Mouse (Mus musculus) effector memory CD4-positive, alpha-beta T cell, adult 7 months (primary cell): Measurements from ENCODE around the gene Il1rl1. TPM values are rescaled to one million over a fixed set of nuclear protein-coding genes. Genes with fewer than 3 reads are reported as not detected.

Experiments
- polyA plus RNA-seq: library from polyadenylated mRNA; unstranded; fragments of 100-300 nt; shearing (Covaris generic); gene quantifications from one replicate; pipeline ENCODE4 v1.2.1, GENCODE M21; 2017

Gene Il1rl1
- 12.6 TPM for polyA plus RNA-seq

DNA sequence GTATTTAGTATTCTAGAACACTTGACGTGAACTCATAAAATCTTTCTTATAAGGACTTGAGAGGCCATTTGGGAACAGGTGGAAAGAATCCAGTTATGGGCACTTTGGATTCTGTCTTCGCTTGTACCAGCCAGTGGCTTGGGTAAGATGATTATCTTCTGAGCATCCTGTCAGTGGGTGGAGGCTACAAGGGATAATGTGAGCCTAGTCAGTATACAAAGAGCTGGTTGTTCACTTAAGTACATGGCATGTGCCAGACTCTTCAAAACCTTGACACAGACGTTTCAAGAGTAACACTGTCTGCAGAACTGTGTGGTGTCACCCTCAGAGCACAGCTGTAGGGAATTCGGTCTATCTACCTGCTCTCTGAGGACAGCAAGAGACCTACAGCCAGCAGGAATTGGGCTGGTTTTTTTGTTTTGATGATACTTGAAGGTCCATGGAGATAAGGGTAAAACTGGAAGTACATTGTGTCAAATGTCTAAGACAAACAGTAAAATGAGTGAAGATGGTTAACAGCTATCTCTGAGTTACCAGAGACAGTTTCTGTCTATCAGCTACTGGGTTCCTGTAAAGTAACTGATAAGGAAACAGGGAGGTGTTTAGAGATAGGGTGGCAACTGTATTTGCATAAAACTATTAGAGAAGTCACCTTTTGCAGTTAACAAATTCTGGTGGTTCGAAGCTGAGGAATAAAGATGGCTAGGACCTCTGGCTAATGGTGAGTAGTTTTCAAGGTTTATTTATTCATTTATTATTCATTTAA is at the start of gene Il1rl1:
Gene Il1rl1, plus strand, starts transcription at position 661 of the 766 bp plus-strand sequence.

DNA sequence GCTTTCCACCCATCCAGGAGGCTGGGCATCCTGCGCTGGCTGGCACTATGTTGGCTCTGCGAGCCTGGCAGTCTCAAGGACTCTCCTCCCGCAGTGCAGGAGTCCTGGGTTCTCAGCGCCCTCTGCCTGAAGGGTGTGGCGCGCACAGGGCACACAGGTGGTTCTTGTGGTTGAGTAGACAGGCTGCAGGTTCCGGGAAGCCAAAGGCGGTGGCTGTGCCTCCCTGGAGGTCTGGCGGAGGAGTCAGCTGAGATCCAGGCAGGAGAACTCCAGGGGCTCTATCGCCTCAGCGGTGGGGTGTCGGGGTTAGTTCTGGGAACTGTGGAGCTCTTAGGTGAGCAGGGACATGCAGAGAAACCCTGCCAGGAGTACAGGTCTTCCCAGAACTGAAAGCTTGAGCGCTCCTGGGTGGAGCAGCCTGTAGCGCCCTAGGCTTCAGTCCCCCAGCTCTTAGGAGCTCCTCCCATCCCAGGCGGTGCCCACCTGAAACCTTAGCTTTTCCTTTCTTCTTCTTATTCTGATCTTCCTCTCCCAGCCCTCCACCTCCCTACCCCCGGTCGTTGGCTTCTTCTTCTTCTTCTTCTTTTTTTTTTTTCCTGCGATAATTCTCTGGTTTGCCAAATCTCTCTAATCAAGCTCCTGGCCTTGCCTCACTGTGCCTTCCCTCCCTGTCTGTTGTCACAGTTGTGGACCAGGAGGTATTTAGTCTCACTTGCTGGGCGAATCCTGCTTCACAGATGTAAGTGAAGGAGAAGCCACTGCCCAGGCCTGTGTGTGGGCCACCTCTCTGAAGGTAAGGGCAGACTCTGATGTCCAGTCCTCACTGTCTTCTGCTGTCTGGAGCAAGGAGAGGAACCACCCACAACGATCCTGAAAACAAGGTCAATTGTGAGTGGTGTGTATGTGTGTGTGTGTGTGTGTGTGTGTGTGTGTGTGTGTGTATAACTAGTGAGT is 36.4 kb downstream of the Il1rl1 start, which contains the start of gene Il18r1:
Gene Il18r1, plus strand, starts transcription at position 76 of the 954 bp plus-strand sequence.

Other genes starting within 250 kb of the Il1rl1 start
- gene Il1r1, start 204.5 kb upstream of the Il1rl1 start, polyA plus RNA-seq, result 0.32 TPM
- 14.5 TPM for gene Il1rl2, start 105.0 kb upstream of the Il1rl1 start, polyA plus RNA-seq
- gene Il18r1, start 36.0 kb downstream of the Il1rl1 start, polyA plus RNA-seq, result 296 TPM
- gene Il18rap, start 85.8 kb downstream of the Il1rl1 start, polyA plus RNA-seq, result 157 TPM
- gene Slc9a4, start 150.5 kb downstream of the Il1rl1 start, polyA plus RNA-seq, result not detected